Mouse (Mus musculus) frontal cortex, adult 2 months (tissue): ENCODE results near the gene Yrdc. TPM values are rescaled to one million over a fixed set of nuclear protein-coding genes. Genes with fewer than 3 reads are reported as not detected.

Source experiments
- DNase-seq, 2 experiments: peaks; one replicate each; pipeline ENCODE4 v3.0.0; 2022; ENCODE audit warnings: low spot score in 1 of 2; ENCODE audit errors: extremely low spot score in 1 of 2
- polyA plus RNA-seq: library from polyadenylated mRNA; depleted of rRNA; stranded (reverse); fragments of >200 nt; gene quantifications from 2 replicates; pipeline ENCODE4 v1.2.3, GENCODE M21; 2012; rRNA removed

Gene Yrdc
- 34.5 and 36.8 TPM in 2 replicates for polyA plus RNA-seq

GRCm38 (mm10) chr4:124850261-124850913 lies at the start of gene Yrdc:
Gene Yrdc, plus strand, starts transcription at chr4:124850679.
- peak; percentile 80 to 93 for DNase-seq

DNA sequence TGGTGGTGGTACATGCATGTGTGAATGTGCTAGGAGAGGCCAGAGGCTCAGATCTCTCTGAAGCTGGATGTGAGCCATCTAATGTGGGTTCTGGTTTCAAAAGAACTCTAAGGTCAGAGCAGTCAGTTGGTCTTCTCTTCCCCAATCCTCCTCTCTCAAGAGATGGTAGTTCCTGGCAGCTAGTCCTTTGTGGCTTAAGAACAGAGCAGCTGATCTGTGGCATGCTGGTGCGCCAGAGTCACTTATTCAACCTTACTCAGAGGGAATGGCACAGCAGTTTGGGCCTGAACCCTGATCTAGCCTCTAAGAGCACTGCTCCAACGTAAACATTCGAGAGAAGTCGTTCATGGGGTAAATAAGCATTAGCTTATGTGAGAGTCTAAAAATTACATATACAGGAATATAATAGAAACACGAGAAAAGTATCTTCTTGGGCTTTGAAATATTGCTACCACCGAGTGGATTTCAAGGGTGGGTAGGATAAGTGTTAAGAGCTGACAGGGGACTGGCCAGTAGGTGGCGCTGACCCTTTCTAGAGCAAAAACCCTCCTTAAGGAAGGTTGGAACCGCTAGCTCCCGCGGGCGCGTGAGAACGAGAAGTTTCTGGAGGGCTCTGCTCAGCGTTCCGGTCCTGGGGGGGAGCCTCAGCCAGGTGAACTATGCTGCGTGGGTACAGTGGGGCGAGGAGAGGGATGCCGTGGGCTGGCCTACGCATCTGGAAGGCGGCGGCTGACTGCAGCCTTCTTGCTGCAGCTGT lies 48.7 kb upstream of the Yrdc start, which contains the start of gene Mtf1:
Mtf1 (plus strand) TSS at position 553 of the 757 bp plus-strand sequence.
- DNase-seq, result peak; percentile 70 to 94

DNA sequence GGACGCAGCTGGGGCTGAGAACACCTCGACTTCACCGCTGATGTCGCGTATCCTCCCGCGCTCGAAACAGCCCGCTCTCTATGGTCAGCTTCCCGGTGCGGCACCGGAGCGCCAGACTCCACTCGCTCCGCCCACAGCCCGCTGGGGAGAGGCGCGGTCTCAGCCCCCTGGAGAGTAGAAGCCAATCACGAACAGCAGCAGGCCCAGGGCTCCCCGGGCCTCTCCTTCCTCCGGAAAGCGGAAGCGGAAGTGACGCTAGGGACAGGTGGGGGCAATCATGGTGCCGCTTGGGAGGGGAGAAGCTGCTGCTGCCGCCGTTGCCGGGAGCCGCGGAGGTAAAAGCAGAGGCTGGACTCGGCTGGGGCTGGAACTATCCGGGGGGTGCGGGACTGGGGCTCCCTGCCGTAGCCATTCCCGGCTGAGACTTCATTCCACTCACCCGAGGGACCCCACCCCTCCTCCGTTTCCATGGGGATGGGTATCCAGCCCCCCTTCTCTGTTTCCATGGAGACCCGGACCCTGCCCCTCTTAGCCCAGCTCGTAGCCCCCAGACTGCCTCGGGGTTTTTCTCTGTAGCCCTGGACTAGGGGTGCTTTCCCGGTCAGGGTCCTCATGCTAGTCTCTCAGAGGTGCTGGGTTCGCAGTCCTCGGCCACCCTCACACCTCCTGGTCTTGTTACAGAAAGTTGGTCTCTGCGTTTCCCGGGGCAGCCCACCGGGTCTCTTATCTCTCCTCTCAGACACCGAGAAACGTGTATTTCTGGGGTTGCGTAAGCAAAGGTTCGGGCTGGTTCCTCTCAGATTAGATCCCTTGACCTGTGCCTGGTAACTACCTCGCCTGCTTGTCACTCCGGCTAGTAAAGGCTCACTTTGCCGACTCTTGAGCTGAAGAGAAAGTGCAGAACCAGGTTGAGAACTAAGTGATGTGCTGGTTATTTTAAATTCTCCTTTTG lies 47.9 kb upstream of the Yrdc start:
- peak; percentile 94 to 96 for DNase-seq

DNA sequence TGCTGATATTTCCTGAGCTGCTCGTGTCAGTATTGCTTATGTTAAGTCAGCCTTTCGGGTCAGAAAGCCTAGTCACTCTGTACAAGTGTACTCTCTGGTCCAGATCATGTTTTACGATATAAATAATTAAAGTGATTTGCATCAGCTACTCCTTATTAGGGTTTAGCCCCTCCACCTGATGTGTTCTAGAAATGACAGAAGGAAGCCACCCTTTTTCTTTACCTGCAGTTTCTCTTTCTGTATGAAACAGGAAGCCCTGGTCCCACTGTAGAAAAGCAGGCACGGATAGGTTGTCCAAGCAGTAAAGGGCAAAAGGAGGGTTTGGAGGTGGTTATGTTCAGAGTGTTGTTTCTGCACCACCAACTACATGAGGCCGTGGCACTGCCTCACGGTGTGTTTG lies 47.1 kb upstream of the Yrdc start:
- no peak for DNase-seq

GRCm38 (mm10) chr4:124808511-124808910 lies 42.0 kb upstream of the Yrdc start:
- DNase-seq, result no peak

DNA sequence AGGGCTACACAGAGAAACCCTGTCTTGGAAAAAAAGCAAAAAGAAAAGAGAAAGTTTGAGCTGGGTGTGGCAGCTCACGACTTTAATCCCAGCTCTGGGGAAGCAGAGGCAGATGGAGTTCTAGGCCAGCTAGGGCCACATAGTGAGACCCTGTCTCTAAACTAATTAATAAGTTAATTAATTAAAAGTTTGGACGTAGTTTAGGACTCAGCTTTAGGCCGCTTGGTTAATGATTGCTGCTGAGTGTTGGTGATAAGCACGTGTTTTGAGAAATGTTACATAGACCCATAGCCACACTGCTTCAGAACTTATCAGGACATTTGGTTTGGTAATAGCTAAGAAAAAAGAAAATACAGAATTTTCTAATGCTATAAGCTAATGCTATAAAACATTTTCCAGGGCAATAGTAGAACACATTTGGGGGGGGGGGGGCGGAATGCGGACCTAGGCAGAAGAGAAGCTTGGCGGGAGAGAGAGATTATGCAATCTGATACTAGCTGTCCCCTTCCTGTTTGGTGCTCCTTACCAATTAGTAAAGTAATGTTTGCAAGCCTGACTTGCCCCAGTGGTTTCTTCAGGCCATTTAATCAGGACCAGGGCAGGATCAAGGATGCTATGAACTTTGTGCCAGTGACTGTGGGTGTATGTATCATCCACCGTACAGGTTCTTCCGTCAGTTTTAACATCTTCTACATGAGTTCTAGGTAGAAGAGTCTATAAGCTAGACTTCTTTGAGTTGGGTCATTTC lies 41.2 kb upstream of the Yrdc start:
- no peak for DNase-seq

- no peak for DNase-seq
Observed at GRCm38 (mm10) chr4:124810056-124810455, 40.4 kb upstream of the Yrdc start.

GRCm38 (mm10) chr4:124811347-124811975 lies 39.0 kb upstream of the Yrdc start:
- peak; percentile 41 to 78 for DNase-seq

DNA sequence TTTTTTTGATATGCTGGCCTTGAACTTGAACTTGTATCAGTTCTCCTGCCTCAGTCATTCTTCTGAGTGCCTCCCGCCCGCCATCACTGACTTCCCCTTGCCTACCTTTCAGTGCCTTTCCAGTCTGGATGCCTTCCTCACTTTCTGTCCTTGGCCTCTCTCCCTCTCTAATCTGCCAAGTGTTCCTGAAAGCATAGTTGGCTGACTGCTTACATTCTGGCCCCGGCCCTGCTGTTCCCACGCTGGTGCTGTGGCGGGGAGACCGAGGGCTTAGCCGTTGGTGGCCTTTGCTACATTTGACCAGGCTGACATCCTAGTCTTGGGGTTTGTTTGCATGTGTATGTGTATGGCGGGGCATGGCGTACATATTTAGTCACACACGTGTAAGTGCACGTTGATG lies 34.6 kb upstream of the Yrdc start:
- DNase-seq, result no peak

GRCm38 (mm10) chr4:124817803-124818202 lies 32.7 kb upstream of the Yrdc start:
- no peak for DNase-seq

DNA sequence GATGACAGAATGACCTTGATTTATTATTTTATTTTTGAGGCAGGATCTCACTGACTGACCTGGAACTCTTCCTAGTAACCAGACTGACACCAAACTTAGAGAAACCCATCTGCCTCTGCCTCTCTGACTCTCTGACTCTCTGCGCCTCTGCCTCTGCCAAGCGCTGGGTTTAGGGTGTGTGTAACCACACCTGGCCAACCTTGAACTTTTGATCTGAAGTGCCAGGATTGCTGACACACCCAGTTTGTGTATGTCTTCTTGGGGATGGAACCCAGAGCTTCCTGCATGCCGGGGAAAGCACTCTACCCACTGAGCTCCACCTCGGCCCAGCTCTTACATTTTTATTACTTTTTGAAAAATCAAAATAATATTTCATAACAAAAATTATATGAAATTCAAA lies 31.6 kb upstream of the Yrdc start:
- DNase-seq, result no peak

- DNase-seq, result no peak
Observed at GRCm38 (mm10) chr4:124824967-124825366, 25.5 kb upstream of the Yrdc start.

- DNase-seq, result no peak
Observed at GRCm38 (mm10) chr4:124825371-124825965, 25.0 kb upstream of the Yrdc start.

DNA sequence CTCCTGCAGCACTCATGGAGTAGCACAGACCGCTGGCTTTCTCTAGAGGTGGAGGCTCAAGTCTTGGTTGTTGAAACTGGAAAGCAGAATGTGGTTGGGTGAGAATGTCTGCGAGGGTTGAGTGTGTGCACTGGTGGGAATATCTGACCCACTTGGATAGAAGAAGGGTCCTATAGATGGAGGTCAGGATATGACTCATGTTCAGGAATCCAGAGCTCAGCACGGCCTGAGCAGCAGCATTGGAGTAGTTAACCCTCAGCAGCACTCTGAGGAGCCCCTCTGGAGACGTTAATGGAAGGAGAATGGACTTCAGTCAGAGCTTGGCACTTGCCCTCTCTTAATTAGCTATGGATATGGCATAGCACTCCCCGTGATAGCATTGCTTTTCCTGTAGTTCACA lies 20.8 kb upstream of the Yrdc start:
- no peak for DNase-seq

DNA sequence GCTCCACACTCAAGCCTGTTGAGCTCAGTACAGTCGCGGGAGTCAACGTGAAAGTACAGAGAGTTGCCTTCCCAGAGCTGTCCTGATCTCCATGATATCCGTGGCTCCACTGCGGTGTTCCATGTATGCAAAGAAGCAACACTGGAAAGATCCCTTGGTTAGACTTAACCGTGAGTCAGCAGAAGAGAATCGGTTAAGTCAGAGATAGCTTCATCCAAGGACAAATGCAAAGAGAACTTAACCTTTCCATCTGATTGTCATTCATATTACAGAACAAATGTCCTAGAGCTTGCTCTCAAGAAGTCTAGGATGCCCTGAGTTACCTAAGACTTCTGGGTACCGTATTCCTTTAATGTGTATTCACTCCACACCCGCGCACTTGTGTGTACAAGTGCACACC lies 17.7 kb upstream of the Yrdc start:
- DNase-seq, result no peak

DNA sequence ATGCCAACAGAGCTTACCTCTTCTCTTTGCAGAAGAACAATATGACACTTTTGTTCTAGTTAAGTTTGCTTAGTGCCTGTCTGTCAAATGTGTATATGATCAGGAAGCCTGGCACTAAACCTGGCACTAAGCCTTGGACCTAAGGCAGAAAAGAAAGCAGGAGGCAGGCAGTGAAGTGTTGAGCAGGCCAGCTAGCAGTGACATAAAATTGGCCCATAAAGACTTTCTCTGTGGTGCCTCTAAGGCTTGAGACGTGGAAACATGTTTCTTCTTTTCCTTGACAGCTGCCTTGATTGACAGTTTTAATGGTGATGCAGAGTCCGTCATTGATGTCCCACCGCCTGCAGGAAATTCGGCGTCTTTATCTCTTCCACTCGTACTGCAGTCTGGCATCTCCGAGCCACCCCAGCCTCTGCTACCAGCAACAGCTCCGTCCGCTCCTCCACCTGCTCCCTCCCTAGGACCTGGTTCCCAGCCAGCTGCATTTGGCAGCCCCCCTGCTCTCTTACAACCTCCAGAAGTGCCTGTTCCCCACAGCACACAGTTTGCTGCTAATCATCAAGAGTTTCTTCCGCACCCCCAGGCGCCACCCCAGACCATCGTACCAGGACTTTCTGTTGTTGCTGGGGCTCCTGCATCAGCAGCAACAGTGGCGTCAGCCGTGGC lies 12.3 kb upstream of the Yrdc start:
- no peak for DNase-seq

- no peak for DNase-seq
Observed at GRCm38 (mm10) chr4:124840998-124841397, 9.5 kb upstream of the Yrdc start.

DNA sequence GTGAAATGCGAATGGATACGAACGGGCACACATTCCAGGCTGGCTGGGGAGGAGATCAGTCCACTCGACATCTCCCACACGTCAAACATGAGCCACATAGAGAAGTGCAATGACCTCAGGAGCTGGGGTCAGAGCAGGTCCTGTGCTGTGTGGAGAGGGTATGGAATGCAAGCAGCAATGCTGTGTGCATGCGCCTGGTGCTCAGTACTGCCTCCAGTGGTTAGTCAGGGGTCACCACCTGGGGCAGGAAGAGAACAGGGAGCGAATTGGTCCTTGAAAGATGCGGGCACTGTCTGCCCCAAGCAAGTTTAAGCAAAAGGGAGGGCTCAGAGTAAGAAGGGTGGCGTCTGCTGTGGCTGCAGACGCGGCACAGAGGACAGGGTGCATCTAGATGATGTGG lies 7.0 kb upstream of the Yrdc start:
- DNase-seq, result peak in 1 of 2 experiments; percentile 39

DNA sequence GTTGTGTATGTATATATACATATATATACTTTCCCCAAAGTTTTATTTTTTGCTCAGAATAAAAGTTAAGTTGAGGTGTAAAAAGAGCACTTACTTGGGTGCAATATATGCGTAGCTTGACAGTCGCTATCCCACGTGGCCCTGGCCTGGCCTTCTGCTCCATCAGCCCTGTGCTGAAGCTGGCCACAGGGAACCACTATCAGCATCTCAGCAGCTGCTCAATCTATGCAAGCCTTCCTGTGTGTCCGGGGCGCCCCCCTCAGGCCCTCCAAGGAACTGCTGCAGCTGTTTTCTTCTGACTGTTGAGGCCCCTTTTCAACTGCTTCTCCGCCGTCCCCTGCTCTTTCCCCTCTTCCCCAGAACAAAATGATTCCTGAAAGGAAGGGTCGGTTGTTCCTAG lies 2.9 kb upstream of the Yrdc start:
- DNase-seq, result peak; percentile 69 to 93
